Mouse (Mus musculus) liver, embryonic 13.5 days (tissue): ENCODE measurements around the gene Rad51b. TPM values are rescaled to one million over a fixed set of nuclear protein-coding genes. Genes with fewer than 3 reads are reported as not detected.

ENCODE experiments used
- ATAC-seq: fragments of 200-750 bp; cut with Nextera tagmentation; 2 replicates; pipeline ENCODE4 v1.8.0; 2017; ENCODE audit warnings: low read depth, mild to moderate bottlenecking, moderate number of reproducible peaks, moderate library complexity
- DNase-seq: peaks from one replicate; pipeline ENCODE4 v3.0.0; 2022
- H3K27ac ChIP-seq: fragments of 300-500 bp; sonication (generic); 2 replicates; pipeline ENCODE4 v1.5.1; 2015; ENCODE audit warnings: moderate library complexity, mild to moderate bottlenecking, inconsistent platforms
- H3K27me3 ChIP-seq: fragments of 300-500 bp; sonication (generic); 2 replicates; pipeline ENCODE4 v1.6.1; 2015; ENCODE audit warnings: mild to moderate bottlenecking, inconsistent platforms
- H3K36me3 ChIP-seq: fragments of 300-500 bp; sonication (generic); 2 replicates; pipeline ENCODE4 v1.6.1; 2015; ENCODE audit warnings: mild to moderate bottlenecking, inconsistent platforms
- H3K4me1 ChIP-seq: fragments of 300-500 bp; sonication (generic); replicated peaks from 2 replicates; pipeline ENCODE4 v1.6.1; 2015; ENCODE audit warnings: inconsistent platforms
- H3K4me2 ChIP-seq: fragments of 300-500 bp; sonication (generic); 2 replicates; pipeline ENCODE4 v1.6.1; 2015; ENCODE audit warnings: inconsistent platforms, mild to moderate bottlenecking, moderate library complexity
- H3K4me3 ChIP-seq: fragments of 300-500 bp; sonication (generic); replicated peaks from 2 replicates; pipeline ENCODE4 v1.5.1; 2015; ENCODE audit warnings: mild to moderate bottlenecking, inconsistent platforms
- H3K9ac ChIP-seq: fragments of 300-500 bp; sonication (generic); 2 replicates; pipeline ENCODE4 v1.6.1; 2015; ENCODE audit warnings: mild to moderate bottlenecking, inconsistent platforms
- H3K9me3 ChIP-seq: fragments of 300-500 bp; sonication (generic); replicated peaks from 2 replicates; pipeline ENCODE4 v1.6.1; 2016; ENCODE audit warnings: inconsistent platforms
- WGBS: fragments of 180-500 bp; shearing (Covaris S2); methylation state at CpG from one replicate; pipeline ENCODE4 v1.1.7; 2015; ENCODE audit not compliant: insufficient replicate concordance; 5-methylcytosine and 5-hydroxymethylcytosine counted together
- polyA plus RNA-seq: library from polyadenylated mRNA; unstranded; fragments of >200 nt; fragmentation: Nextera tagmentation; extraction: Ambion mirVana; gene quantifications from 2 replicates; pipeline ENCODE4 v1.2.1, GENCODE M21; 2015

Rad51b gene
- polyA plus RNA-seq, 1 experiment from 2014 or later, result 5.5 TPM

GRCm38 (mm10) chr12:79514680-79515079, 217.6 kb downstream of the Rad51b start:
- 90% methylated on average over 3 of the region's 3 CpGs for WGBS
- no peak overlapping the region for H3K9ac ChIP-seq
- H3K27me3 ChIP-seq, result no peaks in the 10 kb centered on the region
- no peaks in the 10 kb centered on the region for H3K9me3 ChIP-seq
- no peak overlapping the region for H3K4me3 ChIP-seq
- H3K4me1 ChIP-seq, result no peaks in the 10 kb centered on the region
- H3K4me2 ChIP-seq, result no peak overlapping the region
- no peaks in the 10 kb centered on the region for H3K36me3 ChIP-seq
- no peak overlapping the region for H3K27ac ChIP-seq
- DNase-seq (no peak), ATAC-seq (no peak)

GRCm38 (mm10) chr12:79522374-79522773, 225.3 kb downstream of the Rad51b start:
- ATAC-seq (no peak), DNase-seq (no peak)
- WGBS, result 67% methylated on average over 1 of the region's 1 CpGs
- H3K4me2 ChIP-seq, result no peak overlapping the region
- peak overlapping the region; percentile 11; the same call in 1 of the 2 replicates for H3K27ac ChIP-seq
- H3K4me1 ChIP-seq, result 0 out of 2 replicates have a peak, but pooled peaks cover 2% of the 10 kb centered on the region
- H3K4me3 ChIP-seq, result no peak overlapping the region
- no peaks in the 10 kb centered on the region for H3K9me3 ChIP-seq
- H3K27me3 ChIP-seq, result no peaks in the 10 kb centered on the region
- no peaks in the 10 kb centered on the region for H3K36me3 ChIP-seq
- no peak overlapping the region for H3K9ac ChIP-seq

GRCm38 (mm10) chr12:79524941-79525871, 228.1 kb downstream of the Rad51b start:
- Histone ChIP-seq H3K36me3 (no peaks in the 10 kb centered on the region), H3K4me2 (no peak overlapping the region), H3K4me3 (no peak overlapping the region), H3K9ac (no peak overlapping the region), H3K9me3 (no peaks in the 10 kb centered on the region), H3K27me3 (no peaks in the 10 kb centered on the region), H3K27ac (no peak overlapping the region), H3K4me1 (0 out of 2 replicates have a peak, but pooled peaks cover 2% of the 10 kb centered on the region)
- no peak for ATAC-seq
- 77% methylated on average over 14 of the region's 14 CpGs for WGBS
- DNase-seq, result no peak

- Histone ChIP-seq H3K9ac (no peak overlapping the region), H3K4me3 (no peak overlapping the region), H3K4me2 (no peak overlapping the region), H3K9me3 (no peaks in the 10 kb centered on the region), H3K27me3 (no peaks in the 10 kb centered on the region), H3K27ac (no peak overlapping the region), H3K36me3 (no peaks in the 10 kb centered on the region), H3K4me1 (0 out of 2 replicates have a peak, but pooled peaks cover 2% of the 10 kb centered on the region)
- ATAC-seq (no peak), DNase-seq (no peak)
- WGBS, result 78% methylated on average over 8 of the region's 8 CpGs
Measured at GRCm38 (mm10) chr12:79525872-79526271, 228.8 kb downstream of the Rad51b start.

GRCm38 (mm10) chr12:79527222-79527621, 230.1 kb downstream of the Rad51b start:
- Histone ChIP-seq H3K4me3 (no peak overlapping the region), H3K4me2 (no peak overlapping the region), H3K27me3 (no peaks in the 10 kb centered on the region), H3K27ac (no peak overlapping the region), H3K9me3 (no peaks in the 10 kb centered on the region), H3K4me1 (peaks cover 13% of the 10 kb centered on the region; the same call in 1 of the 2 replicates), H3K9ac (no peak overlapping the region), H3K36me3 (no peaks in the 10 kb centered on the region)
- ATAC-seq, result no peak
- WGBS, result 70% methylated on average over 3 of the region's 3 CpGs
- DNase-seq, result no peak

- ATAC-seq (no peak), DNase-seq (no peak)
- H3K4me2 ChIP-seq, result no peak overlapping the region
- H3K9me3 ChIP-seq, result no peaks in the 10 kb centered on the region
- H3K27ac ChIP-seq, result no peak overlapping the region
- peaks cover 21% of the 10 kb centered on the region for H3K4me1 ChIP-seq
- H3K4me3 ChIP-seq, result no peak overlapping the region
- WGBS, result 72% methylated on average over 10 of the region's 10 CpGs
- no peaks in the 10 kb centered on the region for H3K36me3 ChIP-seq
- no peaks in the 10 kb centered on the region for H3K27me3 ChIP-seq
- H3K9ac ChIP-seq, result no peak overlapping the region
Measured at GRCm38 (mm10) chr12:79530275-79530902, 233.3 kb downstream of the Rad51b start.

- no peaks in the 10 kb centered on the region for H3K27me3 ChIP-seq
- peak; percentile 51; the same call in 1 of the 2 replicates for ATAC-seq
- H3K9ac ChIP-seq, result no peak overlapping the region
- H3K27ac ChIP-seq, result peak overlapping the region; percentile 61
- no peak overlapping the region for H3K4me3 ChIP-seq
- H3K9me3 ChIP-seq, result no peaks in the 10 kb centered on the region
- no peak for DNase-seq
- no peaks in the 10 kb centered on the region for H3K36me3 ChIP-seq
- H3K4me1 ChIP-seq, result peaks cover 21% of the 10 kb centered on the region
- no peak overlapping the region for H3K4me2 ChIP-seq
- WGBS, result 63% methylated on average over 5 of the region's 5 CpGs
Measured at GRCm38 (mm10) chr12:79531809-79532798, 235.0 kb downstream of the Rad51b start.

GRCm38 (mm10) chr12:79534778-79535177, 237.7 kb downstream of the Rad51b start:
- Histone ChIP-seq H3K27ac (no peak overlapping the region), H3K36me3 (no peaks in the 10 kb centered on the region), H3K4me2 (no peak overlapping the region), H3K4me3 (no peak overlapping the region), H3K9ac (no peak overlapping the region), H3K27me3 (no peaks in the 10 kb centered on the region), H3K9me3 (no peaks in the 10 kb centered on the region), H3K4me1 (peaks cover 21% of the 10 kb centered on the region)
- ATAC-seq (no peak), DNase-seq (no peak)
- WGBS, result 71% methylated on average over 1 of the region's 1 CpGs

- 74% methylated on average over 9 of the region's 9 CpGs for WGBS
- DNase-seq (no peak), ATAC-seq (no peak)
- Histone ChIP-seq H3K27me3 (no peaks in the 10 kb centered on the region), H3K36me3 (no peaks in the 10 kb centered on the region), H3K4me1 (peaks cover 24% of the 10 kb centered on the region), H3K4me2 (no peak overlapping the region), H3K9ac (no peak overlapping the region), H3K27ac (no peak overlapping the region), H3K9me3 (no peaks in the 10 kb centered on the region), H3K4me3 (no peak overlapping the region)
Measured at GRCm38 (mm10) chr12:79535532-79536437, 238.7 kb downstream of the Rad51b start.

- DNase-seq (no peak), ATAC-seq (no peak)
- no peaks in the 10 kb centered on the region for H3K9me3 ChIP-seq
- no peak overlapping the region for H3K4me2 ChIP-seq
- no peak overlapping the region for H3K4me3 ChIP-seq
- no peak overlapping the region for H3K9ac ChIP-seq
- H3K4me1 ChIP-seq, result 0 out of 2 replicates have a peak, but pooled peaks cover 3% of the 10 kb centered on the region
- 52% methylated on average over 5 of the region's 5 CpGs for WGBS
- no peaks in the 10 kb centered on the region for H3K36me3 ChIP-seq
- H3K27me3 ChIP-seq, result no peaks in the 10 kb centered on the region
- no peak overlapping the region for H3K27ac ChIP-seq
Measured at GRCm38 (mm10) chr12:79540176-79540575, 243.1 kb downstream of the Rad51b start.
